Mouse (Mus musculus): Measurements from ENCODE around the gene Capns1. TPM values are rescaled to one million over a fixed set of nuclear protein-coding genes. Genes with fewer than 3 reads are reported as not detected.
"Not testable (repeated sequence)": the region's sequence is repeated elsewhere in the genome, so short reads cannot be mapped to it uniquely, and the experiment has no call there.

The Capns1 gene
- total RNA-seq (2021): 100 to 1,000 TPM; 289 to 298 TPM

DNA sequence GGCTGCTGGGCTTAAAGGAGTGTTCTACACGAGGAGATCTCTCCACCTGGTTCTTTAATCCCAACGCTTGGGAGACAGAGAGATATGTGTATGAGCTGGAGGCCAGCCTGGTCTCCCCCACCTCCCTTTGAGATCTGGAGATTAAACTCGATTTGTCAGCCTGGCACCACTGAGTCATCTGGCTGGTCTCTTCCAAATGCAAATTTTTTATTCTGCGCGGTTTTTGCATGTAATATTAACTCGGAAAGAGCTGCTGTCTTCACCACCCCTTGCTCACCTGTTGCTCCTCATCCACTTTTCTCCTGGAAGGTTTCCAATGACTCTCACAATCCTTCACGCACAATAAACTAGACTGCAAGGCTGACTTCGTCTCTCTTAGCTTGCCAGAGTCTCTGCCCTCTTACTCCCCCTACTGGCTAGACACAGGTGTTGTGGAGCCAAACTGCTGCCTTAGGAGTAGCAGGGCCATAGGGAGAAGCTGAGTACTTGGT lies at the start of gene Capns1:
Gene Capns1 (minus strand): TSS at position 331 of the 491 bp plus-strand sequence.
- DNase-seq: peak; percentile 57 to 58
- intact Hi-C loops (cut with DNase I): no loop called here

DNA sequence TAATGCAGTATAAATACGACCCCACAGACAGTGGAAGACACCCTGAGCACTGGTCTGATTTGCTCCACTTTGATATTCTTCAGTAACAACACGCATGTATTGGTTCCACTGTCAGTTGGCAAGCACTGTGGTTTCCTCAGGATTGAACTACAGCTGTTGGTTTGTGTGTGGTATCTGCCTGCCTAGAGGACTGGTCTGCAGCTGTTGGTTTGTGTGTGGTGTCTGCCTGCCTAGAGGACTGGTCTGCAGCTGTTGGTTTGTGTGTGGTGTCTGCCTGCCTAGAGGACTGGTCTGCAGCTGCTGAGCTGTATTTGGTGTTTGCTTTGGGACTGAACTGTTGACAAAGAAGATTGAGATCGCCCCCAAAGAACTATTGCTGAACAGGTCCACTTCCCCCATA lies 38.8 kb upstream of the Capns1 start:
- intact Hi-C loops (cut with DNase I); DNase-seq: not testable (repeated sequence)

DNA sequence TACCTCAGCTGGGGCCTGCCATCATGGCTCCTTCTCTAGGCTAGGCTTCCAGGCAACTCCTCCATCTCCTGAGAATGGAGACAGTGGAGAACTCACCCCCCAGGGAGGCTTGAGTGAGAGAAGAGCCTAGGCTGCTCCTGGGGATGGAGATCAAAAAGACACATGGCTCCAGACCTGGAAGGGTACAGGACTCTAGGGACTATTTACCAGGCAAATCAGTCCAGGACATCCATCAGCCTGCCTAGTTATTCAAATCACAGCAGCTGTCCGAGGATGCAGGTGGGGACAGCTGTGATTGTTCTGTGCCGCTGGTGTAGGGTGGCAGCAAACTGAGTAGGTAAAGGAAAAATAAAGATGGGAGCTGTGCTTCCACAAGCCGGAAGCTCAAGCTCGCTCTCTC lies 37.0 kb upstream of the Capns1 start, which contains the start of gene Ovol3:
Gene Ovol3 (minus strand): TSS at position 101 of the 400 bp plus-strand sequence.
- no peak for DNase-seq
- intact Hi-C loops (cut with DNase I): no loop called here

DNA sequence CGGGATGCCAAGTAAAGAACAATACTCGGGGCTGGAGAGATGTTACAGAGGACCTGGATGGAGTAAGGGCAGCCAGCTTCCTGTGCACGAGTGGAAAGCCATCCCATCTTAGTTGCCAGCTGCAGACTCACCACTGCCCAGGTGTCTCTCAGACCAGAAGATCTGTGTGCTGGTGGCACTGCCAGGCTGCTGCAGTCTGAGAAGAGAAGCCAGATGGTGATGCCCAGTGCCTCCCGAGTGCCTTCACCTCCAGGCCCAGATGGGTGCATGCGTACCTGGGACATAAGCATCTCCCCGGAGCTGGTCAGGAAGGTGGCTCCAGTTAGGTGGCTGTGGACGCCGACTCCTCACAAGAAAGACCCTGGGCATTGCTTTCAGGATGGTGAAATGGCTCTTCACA lies 36.5 kb upstream of the Capns1 start:
- no peak for DNase-seq
- intact Hi-C loops (cut with DNase I): no loop called here

DNA sequence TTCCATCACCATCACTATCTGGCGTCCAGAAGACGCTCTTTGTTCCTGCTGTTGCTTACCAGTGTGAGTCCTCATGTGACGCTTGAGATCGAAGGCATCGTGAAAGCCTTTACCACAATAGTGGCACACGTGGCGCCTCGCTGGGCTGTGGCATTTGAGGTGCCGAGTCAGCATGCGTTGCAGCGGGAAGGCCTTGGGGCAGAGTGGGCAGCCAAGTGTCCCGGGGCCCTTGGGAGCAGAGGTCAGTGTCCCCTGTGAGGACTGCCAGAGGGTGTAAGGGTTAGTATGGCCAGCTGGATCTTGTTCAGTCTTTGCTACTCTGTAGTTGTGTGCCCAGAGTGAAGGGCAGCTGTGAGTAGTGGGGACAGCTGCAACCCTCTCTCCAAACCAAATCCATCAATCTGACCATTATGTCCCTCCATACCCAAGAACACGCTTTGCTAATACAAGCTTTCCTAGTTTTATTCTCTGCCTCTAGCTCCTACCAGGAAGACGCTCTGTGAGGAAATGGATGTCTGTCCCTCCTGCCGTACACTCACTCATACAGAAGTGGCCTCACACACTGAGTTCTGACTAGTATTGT lies 35.8 kb upstream of the Capns1 start:
- intact Hi-C loops (cut with DNase I): no loop called here
- DNase-seq: no peak

DNA sequence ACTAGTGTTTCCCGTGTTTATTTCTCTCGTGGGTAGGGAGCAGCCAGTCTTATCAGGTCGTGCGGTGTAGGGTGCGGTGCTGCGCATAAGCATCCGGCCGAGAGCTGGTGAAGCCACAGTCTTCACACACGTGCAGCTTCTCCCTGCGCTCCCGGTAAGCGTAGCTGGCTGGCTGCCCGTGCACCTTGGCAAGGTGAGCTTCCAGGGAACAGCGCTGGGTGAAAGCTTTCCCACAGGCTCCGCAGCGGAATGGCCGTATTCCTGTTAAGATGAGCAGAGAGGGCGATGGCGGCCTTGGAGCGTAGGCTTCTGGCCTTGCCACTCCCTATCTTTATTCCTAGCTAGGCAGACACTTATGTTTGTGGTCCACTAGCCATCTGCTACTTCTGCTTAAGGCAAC lies 34.8 kb upstream of the Capns1 start:
- intact Hi-C loops (cut with DNase I): no loop called here
- no peak for DNase-seq

DNA sequence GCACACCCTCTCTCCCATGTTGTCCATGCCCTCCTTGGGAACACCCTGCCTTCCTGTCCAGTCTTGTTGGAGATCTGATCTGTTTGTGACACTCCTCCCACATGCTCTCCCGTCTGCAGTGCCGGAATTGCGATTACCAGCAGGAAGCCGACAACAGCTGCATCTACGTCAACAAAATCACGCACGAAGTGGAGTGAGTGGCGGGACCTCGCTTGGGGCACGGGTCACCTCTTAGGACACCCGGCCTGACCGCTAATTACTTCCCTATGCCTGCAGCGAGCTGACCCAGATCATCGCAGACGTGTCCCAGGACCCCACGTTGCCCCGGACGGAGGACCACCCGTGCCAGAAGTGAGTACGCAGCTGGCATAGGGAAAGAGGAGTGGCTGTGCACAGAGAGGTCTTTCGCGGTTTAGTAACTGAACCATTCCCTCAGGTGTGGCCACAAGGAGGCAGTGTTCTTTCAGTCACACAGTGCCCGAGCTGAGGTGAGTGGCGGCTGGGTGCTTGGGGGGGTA lies 34.1 kb upstream of the Capns1 start:
- intact Hi-C loops (cut with DNase I): no loop called here
- peak in 1 of 2 experiments; percentile 53 for DNase-seq

GRCm38 (mm10) chr7:30231669-30232454 lies 33.3 kb upstream of the Capns1 start, which contains the start of the genes Polr2i and Tbcb:
Gene Polr2i, plus strand, starts transcription at chr7:30231948.
Gene Tbcb, minus strand, starts transcription at chr7:30232272.
- DNase-seq: peak; percentile 97 to 98
- intact Hi-C loops (cut with DNase I): no loop called here

GRCm38 (mm10) chr7:30231328-30231668 lies 32.7 kb upstream of the Capns1 start:
- DNase-seq: no peak
- intact Hi-C loops (cut with DNase I): no loop called here

DNA sequence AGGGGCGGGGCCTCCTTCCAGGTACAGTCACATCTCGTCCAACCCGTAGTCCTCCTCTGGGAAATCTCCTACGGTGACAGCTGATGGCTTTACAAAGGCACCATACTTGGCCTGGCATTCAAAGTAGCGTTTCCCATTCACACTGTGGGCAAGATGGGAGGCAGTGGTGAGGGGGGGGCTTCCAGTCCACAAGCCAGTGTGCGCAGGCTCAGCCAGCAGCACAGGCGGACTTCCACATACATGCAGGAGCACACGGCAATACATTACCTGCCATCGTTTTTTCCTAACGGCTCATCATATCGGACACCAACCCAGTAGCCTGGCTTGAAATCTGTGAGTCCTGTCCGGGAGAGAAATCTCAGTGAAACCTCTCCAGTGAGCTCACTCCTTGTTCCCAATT lies 25.6 kb upstream of the Capns1 start:
- intact Hi-C loops (cut with DNase I): no loop called here
- DNase-seq: no peak

GRCm38 (mm10) chr7:30222205-30222604 lies 23.6 kb upstream of the Capns1 start:
- no peak for DNase-seq
- intact Hi-C loops (cut with DNase I): no loop called here

DNA sequence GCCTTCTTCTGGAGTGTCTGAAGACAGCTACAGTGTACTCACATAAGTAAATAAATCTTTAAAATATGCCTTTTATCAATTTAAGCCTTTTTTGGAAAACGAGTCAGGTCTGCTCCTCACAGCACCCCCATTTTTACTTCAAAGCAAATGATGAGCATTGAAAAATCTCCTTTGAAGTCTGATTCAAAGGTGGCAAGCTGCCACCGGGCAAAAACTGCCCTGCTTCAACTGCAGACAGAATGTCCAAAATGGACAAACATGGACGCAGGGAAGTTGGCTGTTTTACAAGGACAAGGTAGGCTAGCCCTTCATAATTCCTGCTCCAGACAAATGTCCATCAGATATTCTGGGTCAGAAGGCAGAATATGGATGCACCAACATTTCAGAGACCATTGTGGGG lies 22.8 kb upstream of the Capns1 start:
- no peak for DNase-seq
- intact Hi-C loops (cut with DNase I): no loop called here

GRCm38 (mm10) chr7:30220008-30220356 lies 21.4 kb upstream of the Capns1 start:
- no peak for DNase-seq
- intact Hi-C loops (cut with DNase I): no loop called here

- intact Hi-C loops (cut with DNase I): loop anchor here (5.0 kb wide), 1 partner anchor 37 kb away; the partner anchor contains the start of gene Cox7a1
- DNase-seq: peak; percentile 47 to 67
Measured at GRCm38 (mm10) chr7:30219293-30220007, 20.8 kb upstream of the Capns1 start.

DNA sequence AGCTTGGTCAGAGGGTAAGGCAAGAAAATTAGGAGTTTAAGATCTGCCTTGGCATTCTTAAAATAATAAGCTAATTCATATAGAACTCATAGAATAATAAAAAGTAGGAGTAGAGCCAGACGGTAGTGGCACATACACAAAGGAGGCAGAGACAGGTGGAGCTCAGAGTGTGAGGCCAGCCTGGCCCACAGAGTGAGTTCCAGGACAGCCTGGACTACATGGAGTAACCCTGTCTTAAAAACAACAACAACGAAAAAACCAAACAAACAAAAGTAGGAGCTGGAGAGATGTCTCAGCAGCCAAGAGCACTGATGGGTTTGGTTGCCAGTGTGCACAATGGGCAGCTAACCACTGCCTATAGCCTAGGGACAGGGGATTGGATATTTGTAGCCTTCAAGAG lies 18.7 kb upstream of the Capns1 start:
- intact Hi-C loops (cut with DNase I): loop anchor here (5.0 kb wide), 1 partner anchor 35 kb away; the partner anchor contains the start of gene Cox7a1
- no peak for DNase-seq

DNA sequence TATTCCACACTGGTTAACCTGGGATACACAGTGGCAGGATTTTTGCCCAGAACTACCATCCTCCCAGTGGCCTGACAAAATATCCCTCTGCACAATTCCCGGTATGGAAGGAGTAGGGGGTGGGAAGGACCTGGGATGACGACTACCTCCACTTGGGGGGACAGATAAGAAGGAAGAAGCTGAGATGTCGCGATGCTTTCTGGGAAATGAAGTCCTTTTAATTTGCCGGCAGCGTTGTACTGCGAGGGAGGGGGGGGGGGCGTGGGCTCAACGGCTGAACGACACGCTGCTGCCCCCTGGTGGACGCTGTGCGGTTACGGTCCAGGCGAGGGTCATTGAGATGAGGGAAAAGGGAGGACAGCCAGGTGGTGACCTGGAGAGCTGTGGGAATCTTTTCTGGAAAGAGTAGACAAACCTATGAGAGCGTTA lies 18.1 kb upstream of the Capns1 start:
- intact Hi-C loops (cut with DNase I): loop anchor here (5.0 kb wide), 1 partner anchor 34 kb away; the partner anchor contains the start of gene Cox7a1
- peak; percentile 77 to 87 for DNase-seq

GRCm38 (mm10) chr7:30215875-30216274 lies 17.3 kb upstream of the Capns1 start:
- DNase-seq: no peak

GRCm38 (mm10) chr7:30213881-30214280 lies 15.3 kb upstream of the Capns1 start:
- no peak for DNase-seq
- intact Hi-C loops (cut with DNase I): no loop called here

More at GRCm38 (mm10) chr7:30215875-30216274, 17.3 kb upstream of the Capns1 start:
- intact Hi-C loops (cut with DNase I): loop anchor here (5.0 kb wide), 1 partner anchor 34 kb away; the partner anchor contains the start of gene Cox7a1

GRCm38 (mm10) chr7:30211025-30211424 lies 12.4 kb upstream of the Capns1 start:
- no peak for DNase-seq
- intact Hi-C loops (cut with DNase I): no loop called here

DNA sequence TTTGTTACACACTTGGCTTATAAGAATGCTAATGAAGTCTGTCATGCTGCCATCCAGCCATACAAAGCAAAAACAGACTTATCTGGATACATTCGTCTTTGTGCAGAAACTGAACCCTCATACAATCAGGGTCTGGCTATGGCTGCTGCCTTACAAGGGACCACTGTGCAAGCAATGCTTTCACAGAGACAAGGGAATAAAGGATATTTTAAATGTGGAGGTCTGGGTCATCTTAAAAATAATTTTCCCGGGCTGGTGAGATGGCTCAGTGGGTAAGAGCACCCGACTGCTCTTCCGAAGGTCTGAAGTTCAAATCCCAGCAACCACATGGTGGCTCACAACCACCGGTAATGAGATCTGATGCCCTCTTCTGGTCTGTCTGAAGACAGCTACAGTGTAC lies 7.8 kb upstream of the Capns1 start:
- intact Hi-C loops (cut with DNase I); DNase-seq: not testable (repeated sequence)

- intact Hi-C loops (cut with DNase I): loop anchor here (1.0 kb wide), 1 partner anchor 24 kb away; no protein-coding TSS in a partner anchor
- peak; percentile 67 to 76 for DNase-seq
Measured at GRCm38 (mm10) chr7:30205383-30205782, 6.8 kb upstream of the Capns1 start.
